Mouse (Mus musculus): Measurements from ENCODE around the gene Cdkn1c.
A peak's percentile ranks its signal among the peaks of the same experiment; 100 is the strongest.

Cdkn1c gene

GRCm38 (mm10) chr7:143437231-143437893, 23.5 kb downstream of the Cdkn1c start:
- peak; percentile 58 for DNase-seq (ENCODE audit: low spot score)

- DNase-seq (ENCODE audit: low spot score): no peak
These were observed 27.5 kb downstream of the Cdkn1c start for GRCm38 (mm10) chr7:143433331-143433730.

GRCm38 (mm10) chr7:143432631-143433030, 28.2 kb downstream of the Cdkn1c start:
- DNase-seq (ENCODE audit: low spot score): no peak

DNA sequence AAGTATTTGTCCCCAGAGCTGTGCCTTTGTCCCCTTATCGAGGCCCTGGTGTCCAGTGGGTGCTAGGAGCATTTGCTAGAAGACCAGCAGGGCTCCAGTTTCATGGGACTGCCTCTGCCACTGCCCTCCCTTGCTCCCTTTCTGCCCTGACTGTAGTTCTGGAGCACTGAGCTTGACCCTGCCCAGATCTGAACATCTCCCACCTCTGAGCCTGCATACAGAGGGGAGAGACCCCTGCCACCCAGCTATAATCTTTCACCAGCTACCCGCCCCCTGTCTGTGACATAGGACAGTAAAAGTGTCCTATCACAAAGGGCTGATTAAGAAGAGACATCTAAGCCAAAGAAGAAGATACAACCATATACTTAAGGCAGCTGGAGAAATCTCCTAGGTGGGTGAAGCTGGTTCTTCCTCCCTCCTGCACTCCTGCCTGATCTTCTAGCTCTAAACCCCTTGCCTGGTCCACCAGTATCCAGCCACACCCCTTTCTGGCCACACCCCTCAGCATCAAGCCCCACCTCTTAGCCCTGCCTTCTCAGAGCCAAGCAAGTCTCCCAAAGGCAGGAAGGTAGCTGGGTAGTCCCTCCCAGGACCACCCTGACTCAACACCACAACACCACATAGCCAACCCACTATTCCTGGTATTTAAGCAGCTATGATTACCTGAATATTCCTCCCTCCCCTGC, 31.9 kb downstream of the Cdkn1c start:
- DNase-seq (ENCODE audit: low spot score): peak; percentile 63

DNA sequence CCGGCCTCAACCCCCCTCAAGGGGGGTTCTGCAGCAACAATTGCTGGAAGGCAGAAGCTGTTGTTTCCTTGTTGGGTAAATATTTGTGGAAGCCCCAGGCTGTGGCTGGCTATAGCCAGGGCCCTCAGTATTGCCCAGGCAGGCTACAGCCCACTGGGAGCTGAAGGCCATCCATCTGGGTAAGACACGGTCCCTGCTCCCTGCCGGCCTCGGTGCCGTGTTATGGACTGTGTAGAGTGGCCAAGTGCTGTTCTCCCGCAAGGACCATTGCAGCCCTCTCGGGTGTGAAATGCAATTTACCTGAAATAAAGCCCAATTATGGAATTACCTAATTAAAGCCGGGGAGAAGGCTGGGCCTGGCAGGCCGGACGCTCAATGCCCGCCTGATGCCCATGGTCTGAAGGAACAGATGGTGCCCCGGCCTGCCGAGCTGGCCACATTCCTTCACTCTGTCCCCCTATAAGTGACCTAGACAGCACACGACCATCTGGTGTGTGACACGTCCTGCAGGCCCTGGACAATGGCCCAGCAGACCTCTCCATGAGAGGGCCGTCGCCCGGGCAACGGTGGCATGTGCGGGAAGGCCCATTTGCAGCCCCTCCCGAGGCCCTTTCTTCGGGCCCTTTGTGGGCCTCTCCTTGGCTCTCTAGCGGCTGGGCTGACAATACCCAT, 32.6 kb downstream of the Cdkn1c start:
- DNase-seq (ENCODE audit: low spot score): peak; percentile 87

DNA sequence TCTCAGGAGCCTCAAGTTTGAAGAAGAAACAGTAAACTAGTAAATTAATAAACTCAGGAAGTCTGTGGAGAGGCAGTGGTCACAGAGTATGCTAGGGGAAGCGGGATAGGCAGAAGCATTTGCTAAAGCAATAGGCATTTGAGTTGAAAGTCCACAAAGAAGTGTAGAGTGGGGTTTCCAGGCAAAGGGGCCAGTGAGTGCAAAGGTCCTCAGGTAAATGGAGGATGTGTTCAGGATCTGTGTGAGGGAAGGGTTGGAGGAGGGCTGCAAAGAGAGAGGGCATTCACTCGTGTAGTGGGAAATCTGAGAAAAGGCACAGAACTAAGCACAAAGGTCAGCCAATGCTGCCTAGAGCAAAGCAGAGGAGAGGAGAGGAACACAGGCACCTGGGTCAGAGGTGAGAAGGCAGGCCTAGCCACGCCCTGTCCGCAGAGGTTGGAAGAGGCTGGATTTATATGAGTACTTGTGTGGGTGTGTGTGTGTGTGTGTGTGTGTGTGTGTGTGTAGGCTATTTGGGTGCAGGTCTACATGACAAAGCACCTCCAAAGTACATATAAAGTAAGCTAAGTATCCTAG, 41.2 kb downstream of the Cdkn1c start:
- no peak for DNase-seq (ENCODE audit: low spot score)

DNA sequence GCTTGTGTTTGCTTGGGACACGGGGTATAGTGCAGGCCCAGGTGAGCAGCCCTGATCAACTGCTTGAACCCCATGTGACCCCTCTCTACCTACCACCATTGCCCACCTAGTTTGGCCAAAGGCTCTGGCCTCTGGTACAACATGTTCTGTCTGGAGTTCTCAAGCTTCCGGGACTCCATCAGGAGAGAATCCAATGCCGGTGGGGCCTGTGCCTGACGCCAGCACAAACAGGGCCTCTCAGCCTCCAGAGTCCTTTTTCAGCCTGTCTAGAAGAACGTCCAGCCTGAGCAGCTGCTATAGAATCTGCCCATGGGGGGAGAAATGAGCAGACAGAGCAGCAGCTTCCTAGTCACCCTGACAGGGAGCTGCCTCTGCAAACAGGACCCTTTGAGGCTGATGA, 43.0 kb downstream of the Cdkn1c start:
- DNase-seq (ENCODE audit: low spot score): no peak

GRCm38 (mm10) chr7:143416406-143416805, 44.4 kb downstream of the Cdkn1c start:
- DNase-seq (ENCODE audit: low spot score): no peak

DNA sequence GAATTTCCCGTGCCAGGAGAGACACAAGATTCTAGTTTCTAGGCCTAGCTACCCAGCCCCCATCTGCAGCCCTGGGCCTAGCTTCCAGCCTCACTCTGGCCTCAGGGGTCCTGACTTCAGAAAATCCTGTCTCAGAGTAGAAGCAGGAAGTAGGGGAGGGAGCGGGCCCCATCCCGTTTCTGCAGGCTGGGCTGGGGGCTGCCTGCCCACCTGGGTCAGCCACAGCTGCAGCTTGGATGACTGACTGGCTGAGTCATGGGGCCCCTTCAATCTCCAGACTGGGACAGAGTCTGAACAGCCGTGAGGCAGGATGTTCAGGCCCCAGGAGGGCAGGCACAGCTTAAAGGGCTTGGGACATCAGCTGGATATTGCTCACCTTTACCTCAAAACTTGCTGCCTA, 45.8 kb downstream of the Cdkn1c start:
- DNase-seq (ENCODE audit: low spot score): no peak

DNA sequence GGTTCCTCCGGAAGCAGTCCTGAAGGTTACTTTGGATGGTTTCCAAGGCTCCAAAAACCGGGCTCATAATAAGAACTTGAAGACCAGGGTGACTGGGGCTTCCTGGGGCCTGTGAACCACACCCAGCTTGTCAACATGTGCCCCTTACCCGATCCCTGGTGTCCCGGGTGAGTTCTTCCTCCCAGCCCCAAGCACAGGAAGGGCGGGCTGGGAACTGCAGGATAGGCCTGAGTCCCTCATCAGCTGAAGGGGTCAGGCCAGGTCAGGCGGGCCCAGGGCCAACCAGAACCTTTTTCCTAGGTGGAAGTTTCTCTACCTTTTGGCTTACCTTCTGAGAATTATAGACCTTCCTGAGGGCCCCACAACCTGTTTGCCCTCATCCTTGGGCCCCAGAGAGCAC, 48.2 kb downstream of the Cdkn1c start:
- DNase-seq (ENCODE audit: low spot score): no peak

DNA sequence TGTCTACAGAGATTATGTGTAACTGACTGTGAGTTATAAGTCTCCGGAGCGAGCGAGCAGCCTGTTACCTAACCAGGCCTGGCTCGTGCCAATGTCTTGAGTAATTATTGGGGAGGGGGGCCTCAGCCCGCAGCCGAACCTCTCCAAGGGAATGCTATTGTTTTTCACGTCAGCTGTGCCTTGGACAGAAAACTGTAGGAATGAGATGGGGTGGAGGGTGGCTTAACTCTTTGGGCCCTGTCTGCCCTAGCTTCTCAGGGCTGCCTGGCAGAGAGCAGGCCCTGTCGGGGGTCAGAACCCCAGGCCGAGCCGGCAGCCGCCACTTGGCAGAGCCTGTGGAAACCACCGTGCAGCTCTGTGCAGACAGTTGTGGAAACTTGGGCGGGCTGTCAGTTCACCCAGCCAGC, 52.2 kb downstream of the Cdkn1c start:
- no peak for DNase-seq (ENCODE audit: low spot score)

Measured in embryo, embryonic 10.5 days (tissue).